Mouse (Mus musculus) cerebellum, adult 8-10 months (tissue): ENCODE measurements around the gene Igfbp6.

Source experiments
- DNase-seq: peaks from one replicate; pipeline ENCODE4 v3.0.0; 2022

Igfbp6 gene

GRCm38 (mm10) chr15:102144274-102144711, at the start of gene Igfbp6:
Gene Igfbp6, plus strand, starts transcription at chr15:102144362.
- no peak for DNase-seq

DNA sequence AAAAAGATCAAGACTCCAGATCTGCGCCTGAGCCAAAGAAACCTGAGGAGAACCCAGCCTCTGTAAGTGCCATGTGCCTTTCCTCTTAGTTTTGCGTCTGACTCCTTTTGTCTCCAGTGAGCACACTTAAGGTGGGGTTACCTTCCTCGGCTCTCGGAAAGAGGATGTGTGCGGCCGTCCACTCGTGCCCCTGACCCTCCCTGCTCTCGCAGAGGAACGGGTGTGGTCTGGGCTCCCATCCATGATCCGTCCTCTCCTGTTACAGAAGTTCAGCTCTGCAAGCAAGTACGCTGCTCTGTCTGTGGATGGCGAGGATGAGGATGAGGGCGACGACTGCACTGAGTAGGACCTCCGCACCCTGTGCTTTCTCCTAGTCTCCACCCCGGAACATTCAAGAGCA, 49.2 kb upstream of the Igfbp6 start:
- no peak for DNase-seq

DNA sequence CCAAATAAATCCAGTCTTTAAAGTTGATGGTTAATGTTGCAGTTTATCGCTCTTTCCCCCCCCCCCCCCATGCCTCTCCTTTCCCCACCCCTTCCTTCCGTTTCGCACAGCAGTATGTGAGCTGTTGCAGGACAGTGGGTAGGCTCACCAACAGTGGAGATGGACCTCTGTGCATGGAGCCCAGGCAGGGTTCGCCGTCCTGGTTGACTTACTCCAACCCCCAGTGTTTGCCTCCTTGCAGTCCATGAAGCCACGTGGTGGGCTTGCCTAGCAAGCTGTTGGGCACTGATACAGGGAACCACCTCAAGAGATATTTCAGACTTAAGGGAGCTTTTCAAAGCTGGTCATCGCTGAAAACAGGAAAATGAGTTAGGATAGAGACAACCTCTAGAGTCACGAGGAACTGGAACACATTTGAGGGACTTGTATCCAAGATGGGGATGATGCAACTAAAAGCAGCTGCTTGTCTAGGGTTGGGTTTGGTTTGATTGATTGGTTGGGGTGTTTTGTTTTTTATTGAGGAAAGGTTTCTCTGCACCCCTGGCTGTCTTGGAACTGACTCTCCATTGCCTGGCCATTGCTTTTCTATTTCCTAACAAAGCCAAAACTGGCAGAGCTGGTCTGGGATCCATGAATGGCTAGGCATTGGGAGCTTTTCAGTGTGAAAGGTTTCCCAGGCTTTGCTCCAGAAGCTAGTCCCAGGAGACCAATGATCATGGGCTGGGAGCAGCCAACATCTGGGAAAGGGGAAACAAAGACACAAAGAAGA, 46.8 kb upstream of the Igfbp6 start:
- no peak for DNase-seq

DNA sequence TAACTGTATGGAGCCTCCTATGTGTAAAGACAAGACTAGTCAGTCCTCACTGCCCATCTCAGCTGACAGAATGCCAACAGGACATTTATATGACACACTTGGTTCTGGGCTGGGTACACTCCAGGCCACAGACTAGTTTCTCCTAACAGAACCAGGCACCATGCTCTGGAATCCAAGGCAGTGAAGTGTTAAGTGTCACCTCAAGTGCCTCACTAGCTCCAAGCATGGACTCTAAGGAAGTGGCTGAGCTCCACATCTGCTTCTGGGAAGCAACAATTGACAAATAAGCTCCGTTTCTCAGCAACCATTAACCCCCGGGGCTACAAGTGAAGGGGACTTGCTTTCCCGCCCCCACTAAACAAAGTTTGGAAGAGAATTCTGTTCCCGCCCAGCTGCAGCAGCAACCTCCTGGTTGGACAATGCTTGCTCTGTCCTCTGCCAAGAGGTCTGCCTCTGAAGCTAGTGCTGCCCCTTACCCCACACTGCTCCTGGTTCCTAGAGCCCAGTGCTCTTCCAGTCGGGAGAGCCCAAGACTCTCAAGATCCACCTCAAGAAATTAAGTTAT, 46.1 kb upstream of the Igfbp6 start:
- no peak for DNase-seq

DNA sequence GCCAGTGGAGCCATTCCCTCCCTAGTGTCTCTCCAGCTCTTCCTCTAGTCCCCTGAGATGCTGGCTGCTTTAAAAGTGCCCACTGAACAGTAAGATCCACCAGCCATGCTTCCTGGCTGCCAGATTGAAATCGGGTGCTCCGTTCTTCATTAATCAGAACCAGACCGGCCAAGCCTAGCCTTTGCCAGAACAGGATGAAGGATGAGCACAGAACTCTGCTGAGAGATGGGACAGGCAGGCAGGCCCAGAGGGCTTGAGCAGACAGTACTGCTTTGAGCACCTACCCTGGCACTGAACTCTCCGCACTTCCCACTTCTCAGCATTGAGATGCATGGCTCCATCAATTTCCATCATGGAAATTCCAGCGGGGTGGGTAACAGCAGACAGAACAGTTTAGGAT, 44.9 kb upstream of the Igfbp6 start:
- DNase-seq: no peak

GRCm38 (mm10) chr15:102099771-102100160, 44.4 kb upstream of the Igfbp6 start:
- DNase-seq: no peak

- peak; percentile 65 for DNase-seq
Observed at GRCm38 (mm10) chr15:102100161-102100981, 43.8 kb upstream of the Igfbp6 start, which contains the start of gene Tns2. Gene Tns2, plus strand, starts transcription at chr15:102100413.

GRCm38 (mm10) chr15:102100996-102101671, 43.0 kb upstream of the Igfbp6 start:
- DNase-seq: peak; percentile 26

DNA sequence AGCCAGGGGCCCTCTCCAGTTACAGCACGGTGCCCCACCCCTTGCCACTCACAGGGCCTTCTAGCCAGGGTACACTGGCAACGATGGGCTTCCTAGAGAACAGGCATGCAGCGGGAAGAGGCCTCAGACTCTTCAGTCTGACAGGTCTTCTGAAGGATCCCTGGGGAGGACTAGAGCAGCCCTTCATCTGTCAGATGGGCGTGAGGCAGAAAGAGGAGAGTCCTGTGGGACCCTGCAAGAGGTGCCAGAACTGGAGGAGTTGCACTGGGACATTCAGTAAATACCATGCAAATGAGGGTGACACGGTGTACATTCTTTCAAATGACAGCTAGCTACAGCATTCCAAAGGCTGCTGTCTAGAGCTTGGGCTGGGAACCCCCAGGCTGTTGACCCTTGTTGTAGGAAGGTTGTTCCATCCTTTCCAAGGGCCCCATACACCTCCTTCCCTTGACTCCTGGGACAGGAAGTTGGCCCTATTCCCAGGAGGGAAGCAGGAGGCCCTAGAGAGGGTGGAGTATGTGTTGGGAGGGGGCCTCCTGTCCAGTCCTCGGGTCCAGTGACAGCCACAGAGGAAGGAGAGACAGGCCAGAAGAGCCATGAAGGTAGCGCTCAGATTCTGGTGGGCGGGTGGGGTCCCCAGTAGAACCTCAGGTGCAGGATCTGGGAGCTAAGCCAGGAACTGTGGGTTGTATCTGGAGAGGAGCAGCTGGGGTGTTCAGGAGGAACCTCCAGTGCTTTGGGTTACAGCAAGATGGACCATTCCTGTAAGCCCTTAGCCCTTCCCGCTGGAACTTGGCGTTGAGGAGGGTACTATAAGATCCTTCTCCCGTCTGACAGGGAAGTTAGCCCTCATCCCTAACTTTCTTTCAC, 42.3 kb upstream of the Igfbp6 start:
- no peak for DNase-seq

GRCm38 (mm10) chr15:102102548-102103121, 41.5 kb upstream of the Igfbp6 start:
- DNase-seq: no peak

- peak; percentile 8 for DNase-seq
Observed at GRCm38 (mm10) chr15:102103371-102103946, 40.7 kb upstream of the Igfbp6 start.

DNA sequence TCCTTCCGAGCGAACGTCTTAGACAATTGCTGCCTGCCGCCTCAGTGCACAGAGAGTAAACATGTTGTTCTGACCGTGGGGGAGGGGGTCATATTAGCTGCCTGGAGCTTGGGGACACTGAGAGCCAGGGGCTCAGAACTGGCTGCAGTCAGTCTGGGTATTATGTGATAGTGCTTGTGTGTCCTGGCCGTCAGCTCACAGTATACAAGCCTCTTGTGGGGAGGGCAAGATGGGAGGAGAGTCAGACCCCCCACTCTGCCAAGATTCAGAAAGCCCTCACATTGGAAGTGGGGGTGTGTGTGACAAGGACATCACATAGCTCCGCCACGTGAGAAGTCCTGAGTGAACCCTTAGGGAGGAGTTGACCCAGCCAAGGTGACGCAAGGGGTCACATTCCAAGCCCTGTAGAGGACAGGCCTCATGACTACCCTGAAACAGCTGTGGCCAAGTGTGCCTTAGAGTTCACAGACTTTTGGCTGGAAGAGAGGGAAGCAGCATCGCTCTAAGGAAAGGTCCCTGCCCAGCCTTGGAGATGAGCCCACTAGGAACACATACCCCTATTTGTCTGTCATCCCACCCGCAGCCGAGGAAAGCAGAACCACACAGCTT, 40.1 kb upstream of the Igfbp6 start:
- DNase-seq: peak; percentile 15

DNA sequence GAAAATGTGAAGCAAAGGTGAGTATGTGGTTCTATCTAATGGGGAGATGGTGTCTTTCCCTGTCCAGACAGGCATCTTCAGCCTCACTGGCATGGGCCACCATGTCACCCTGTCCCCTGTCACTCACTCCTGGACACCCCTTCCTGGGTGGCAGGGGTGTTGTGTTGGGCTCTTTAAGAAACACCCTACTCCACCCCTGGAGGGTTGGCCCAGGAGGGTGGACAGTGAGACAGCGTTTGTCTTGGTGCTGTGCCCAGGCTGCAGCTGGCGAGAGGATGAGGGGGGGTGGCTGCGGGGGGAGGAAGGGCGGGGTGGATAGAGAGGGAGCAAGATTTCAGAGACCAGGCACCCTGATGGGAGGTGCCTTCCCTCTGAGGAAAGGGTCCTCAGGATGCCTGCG, 38.8 kb upstream of the Igfbp6 start:
- DNase-seq: no peak

DNA sequence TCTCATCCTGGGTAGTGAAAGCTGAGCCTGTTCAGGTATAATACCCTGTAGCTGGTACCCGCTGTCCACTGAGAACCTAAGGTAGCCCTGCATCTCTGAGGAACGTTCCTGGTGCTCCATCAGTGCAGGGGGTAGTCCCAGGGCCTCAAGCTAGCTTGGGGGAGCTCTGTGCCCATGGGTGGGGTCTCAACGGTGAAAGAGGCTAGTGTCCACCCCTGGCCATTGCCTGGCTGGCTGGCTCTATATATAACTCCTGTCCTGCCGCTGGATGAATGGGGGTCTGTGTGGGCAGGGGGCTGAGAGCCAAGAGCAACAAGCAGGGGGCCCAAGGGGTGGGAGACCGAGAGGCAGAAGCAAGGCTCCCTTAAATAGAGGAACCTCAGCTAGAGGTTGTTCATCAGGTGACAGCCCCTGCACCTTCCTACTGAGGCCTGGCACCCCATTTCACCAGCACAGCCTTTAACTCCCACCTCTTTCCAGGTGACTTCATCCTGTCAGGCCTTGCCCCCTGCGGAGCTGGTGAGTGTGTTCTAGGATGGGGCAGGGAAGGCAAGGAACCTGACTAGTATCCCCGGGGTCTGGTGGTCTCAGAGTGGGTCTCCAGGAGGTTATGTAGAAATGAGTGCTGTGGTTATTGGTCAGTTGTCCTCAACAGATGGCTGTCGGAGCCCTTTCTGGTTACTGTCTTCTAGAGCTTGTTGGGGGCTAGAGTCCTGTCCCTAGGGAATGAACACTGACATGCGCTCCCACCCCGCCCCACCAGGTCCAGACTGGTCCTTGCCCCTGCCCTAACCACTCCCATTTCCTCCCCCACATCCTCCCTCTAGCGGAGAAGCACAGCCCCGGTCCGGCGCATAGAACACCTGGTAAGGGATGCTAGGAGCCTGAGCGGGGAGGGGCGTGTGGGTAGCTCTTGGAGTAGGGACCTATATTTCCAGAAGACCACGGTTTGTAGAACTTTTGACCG, 38.1 kb upstream of the Igfbp6 start:
- DNase-seq: no peak

DNA sequence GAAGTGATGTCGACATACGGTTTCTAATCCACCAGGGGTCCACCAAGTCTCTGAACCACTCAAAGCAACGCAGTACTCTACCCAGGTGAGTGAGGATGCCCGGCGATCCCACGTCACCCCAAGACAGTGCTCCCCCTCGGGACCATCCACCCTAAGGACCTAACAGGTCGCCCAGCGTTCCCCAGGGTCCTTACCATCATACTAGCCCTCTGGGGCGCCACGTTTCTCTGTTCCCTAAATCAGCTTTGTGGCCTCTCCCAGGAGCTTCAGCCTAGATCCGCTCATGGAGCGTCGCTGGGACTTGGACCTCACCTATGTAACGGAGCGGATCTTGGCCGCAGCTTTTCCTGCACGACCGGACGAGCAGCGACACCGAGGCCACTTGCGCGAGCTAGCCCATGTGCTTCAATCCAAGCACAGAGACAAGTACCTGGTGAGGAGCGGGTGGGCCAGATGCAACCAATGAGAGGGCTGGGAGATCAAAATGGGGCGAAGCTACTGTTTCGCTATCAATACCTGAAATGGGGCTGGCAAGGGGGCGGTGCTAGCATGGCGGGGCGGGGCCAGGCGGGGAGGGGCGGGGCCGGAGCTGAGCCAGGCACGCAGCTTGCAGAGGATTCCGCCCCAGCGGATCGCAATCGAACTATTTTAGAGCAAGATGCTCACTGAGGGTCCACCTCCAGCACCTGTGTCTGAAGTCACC, 37.3 kb upstream of the Igfbp6 start:
- no peak for DNase-seq

DNA sequence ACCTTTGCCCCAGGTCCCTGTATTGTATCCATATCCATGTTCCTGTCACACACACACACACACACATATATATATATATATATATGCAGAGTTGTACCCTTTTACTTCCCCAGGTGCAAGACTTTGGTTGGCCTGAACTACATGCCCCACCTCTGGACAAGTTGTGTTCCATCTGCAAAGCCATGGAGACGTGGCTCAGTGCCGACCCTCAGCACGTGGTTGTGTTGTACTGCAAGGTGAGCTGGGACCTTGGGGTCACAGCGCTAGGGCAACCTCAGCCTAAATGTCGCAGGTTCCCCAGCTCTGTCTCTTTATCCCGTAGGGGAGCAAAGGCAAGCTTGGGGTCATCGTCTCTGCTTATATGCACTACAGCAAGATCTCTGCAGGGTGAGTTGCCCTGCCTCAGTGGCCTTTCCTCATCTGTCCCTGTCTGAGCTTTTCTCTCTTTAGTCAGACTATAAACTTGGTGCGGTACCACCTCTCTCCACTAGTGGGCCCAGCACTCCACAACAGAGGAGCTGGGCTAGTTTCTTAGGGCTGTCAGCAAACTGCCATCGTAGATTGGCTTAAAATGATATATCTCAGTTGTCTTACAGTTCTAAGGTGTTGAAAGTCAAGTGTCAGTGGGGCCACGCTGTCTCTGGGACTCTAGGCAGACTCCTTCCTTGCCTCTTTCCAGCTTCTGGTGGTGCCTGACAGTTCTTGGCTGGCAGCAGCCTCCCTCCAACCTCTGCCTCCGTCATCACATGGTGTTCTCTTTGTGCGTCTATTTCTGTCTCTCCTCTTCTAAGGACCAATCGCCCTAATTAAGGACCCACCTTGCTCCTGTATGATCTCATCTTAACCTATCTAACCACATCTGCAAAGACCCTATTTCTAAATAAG, 36.2 kb upstream of the Igfbp6 start:
- DNase-seq: peak; percentile 82

- peak; percentile 84 for DNase-seq
Observed at GRCm38 (mm10) chr15:102108651-102109525, 35.3 kb upstream of the Igfbp6 start.
